Mouse (Mus musculus): ENCODE results near the gene Slc9a2.

The Slc9a2 gene

GRCm38 (mm10) chr1:40680067-40680867 lies at the start of gene Slc9a2:
Gene Slc9a2, plus strand, starts transcription at chr1:40680574.
- CTCF ChIA-PET, result no interaction called here

GRCm38 (mm10) chr1:40632407-40633062 lies 47.8 kb upstream of the Slc9a2 start:
- ChIA-PET POLR2A (interaction anchor here in 1 of 4 experiments (0.6 kb wide), 1 partner anchor 9 kb away, joined by 4 read pairs; no protein-coding TSS in a partner anchor), CTCF (interaction anchor here in 1 of 4 experiments (1.5 kb wide), 1 partner anchor 170 kb away, joined by 3 read pairs; no protein-coding TSS in a partner anchor)

More at GRCm38 (mm10) chr1:40680067-40680867, at the start of gene Slc9a2:
- POLR2A ChIA-PET, result no interaction called here

GRCm38 (mm10) chr1:40634608-40635007 lies 45.8 kb upstream of the Slc9a2 start:
- CTCF ChIA-PET, result no interaction called here
- POLR2A ChIA-PET, result no interaction called here

GRCm38 (mm10) chr1:40648234-40648633 lies 32.1 kb upstream of the Slc9a2 start:
- POLR2A ChIA-PET, result no interaction called here
- CTCF ChIA-PET, result interaction anchor here in 1 of 4 experiments (1.0 kb wide), 1 partner anchor 10 kb away, joined by 3 read pairs; no protein-coding TSS in a partner anchor

- CTCF ChIA-PET, result interaction anchor here in 1 of 4 experiments (0.7 kb wide), 1 partner anchor 650 kb away, joined by 6 read pairs; no protein-coding TSS in a partner anchor
Measured at GRCm38 (mm10) chr1:40650803-40651497, 29.4 kb upstream of the Slc9a2 start.

GRCm38 (mm10) chr1:40657035-40657434 lies 23.3 kb upstream of the Slc9a2 start:
- ChIA-PET CTCF (interaction anchor here in 1 of 4 experiments (2.1 kb wide), 1 partner anchor 277 kb away, joined by 14 read pairs; no protein-coding TSS in a partner anchor), POLR2A (no interaction called here)

More at GRCm38 (mm10) chr1:40650803-40651497, 29.4 kb upstream of the Slc9a2 start:
- POLR2A ChIA-PET, result no interaction called here

- CTCF ChIA-PET, result interaction anchor here in 3 of 4 experiments (0.6 to 2.1 kb wide), 12 partner anchors 9 to 543 kb away, joined by 3 to 14 read pairs (median 4); partner anchors contain the start of gene Slc9a4 (in 2 of the 3)
- POLR2A ChIA-PET, result interaction anchor here in 1 of 4 experiments (1.5 kb wide), 2 partner anchors 89 to 756 kb away, joined by 3 read pairs; no protein-coding TSS in a partner anchor
Measured at GRCm38 (mm10) chr1:40657978-40658496, 22.3 kb upstream of the Slc9a2 start.

- POLR2A ChIA-PET, result interaction anchor here in 3 of 4 experiments (0.6 to 1.5 kb wide), 6 partner anchors 90 to 757 kb away, joined by 3 to 4 read pairs (median 3); no protein-coding TSS in a partner anchor
- CTCF ChIA-PET, result interaction anchor here in 3 of 4 experiments (0.6 to 2.1 kb wide), 3 partner anchors 226 to 279 kb away, joined by 7 to 14 read pairs (median 13); no protein-coding TSS in a partner anchor
Measured at GRCm38 (mm10) chr1:40659017-40659416, 21.4 kb upstream of the Slc9a2 start.

- CTCF ChIA-PET, result no interaction called here
- POLR2A ChIA-PET, result interaction anchor here in 1 of 4 experiments (0.6 kb wide), 1 partner anchor 215 kb away, joined by 4 read pairs; no protein-coding TSS in a partner anchor
Measured at GRCm38 (mm10) chr1:40659496-40659895, 20.9 kb upstream of the Slc9a2 start.

GRCm38 (mm10) chr1:40660838-40661237 lies 19.5 kb upstream of the Slc9a2 start:
- CTCF ChIA-PET, result interaction anchor here in 1 of 4 experiments (0.6 kb wide), 1 partner anchor 8 kb away, joined by 3 read pairs; no protein-coding TSS in a partner anchor

GRCm38 (mm10) chr1:40665401-40666370 lies 14.7 kb upstream of the Slc9a2 start:
- CTCF ChIA-PET, result no interaction called here
- POLR2A ChIA-PET, result no interaction called here

More at GRCm38 (mm10) chr1:40660838-40661237, 19.5 kb upstream of the Slc9a2 start:
- POLR2A ChIA-PET, result interaction anchor here in 1 of 4 experiments (0.6 kb wide), 1 partner anchor 193 kb away, joined by 3 read pairs; no protein-coding TSS in a partner anchor

GRCm38 (mm10) chr1:40667442-40667841 lies 12.9 kb upstream of the Slc9a2 start:
- CTCF ChIA-PET, result interaction anchor here in 1 of 4 experiments (0.6 kb wide), 1 partner anchor 28 kb away, joined by 3 read pairs; no protein-coding TSS in a partner anchor
- POLR2A ChIA-PET, result interaction anchor here in 1 of 4 experiments (0.5 kb wide), 1 partner anchor 102 kb away, joined by 5 read pairs; no protein-coding TSS in a partner anchor

- ChIA-PET POLR2A (no interaction called here), CTCF (no interaction called here)
Measured at GRCm38 (mm10) chr1:40670025-40670424, 10.3 kb upstream of the Slc9a2 start.

GRCm38 (mm10) chr1:40671490-40671889 lies 8.9 kb upstream of the Slc9a2 start:
- CTCF ChIA-PET, result interaction anchor here in 1 of 4 experiments (0.7 kb wide), 1 partner anchor 1144 kb away, joined by 3 read pairs; no protein-coding TSS in a partner anchor
- POLR2A ChIA-PET, result interaction anchor here in 1 of 4 experiments (0.5 kb wide), 1 partner anchor 13 kb away, joined by 3 read pairs; no protein-coding TSS in a partner anchor

GRCm38 (mm10) chr1:40677306-40677705 lies 3.1 kb upstream of the Slc9a2 start:
- POLR2A ChIA-PET, result interaction anchor here in 1 of 4 experiments (0.7 kb wide), 1 partner anchor 86 kb away, joined by 3 read pairs; no protein-coding TSS in a partner anchor
- CTCF ChIA-PET, result interaction anchor here in 2 of 4 experiments (0.5 to 1.0 kb wide), 2 partner anchors 98 to 211 kb away, joined by 3 read pairs; no protein-coding TSS in a partner anchor

GRCm38 (mm10) chr1:40680868-40681698 lies 709 bp downstream of the Slc9a2 start:
- CTCF ChIA-PET, result no interaction called here

More at GRCm38 (mm10) chr1:40680868-40681698, 709 bp downstream of the Slc9a2 start:
- POLR2A ChIA-PET, result no interaction called here
